Mouse (Mus musculus) gastrocnemius, postnatal 14 days (tissue): Measurements from ENCODE around the gene Crybg1. TPM values are rescaled to one million over a fixed set of nuclear protein-coding genes. Genes with fewer than 3 reads are reported as not detected.

ENCODE experiments used
- DNase-seq: peaks from one replicate; pipeline ENCODE4 v3.0.0; 2021; ENCODE audit warnings: mixed read lengths
- intact Hi-C: fragments of 180-260 bp; cut with DNase I; formaldehyde crosslinking; loops from one replicate; pipeline ENCODE4 v1.15.1; 2025; ENCODE audit warnings: low total_unique reads
- total RNA-seq, 2 experiments: library from RNA; stranded (reverse); gene quantifications; 2 replicates each; pipeline ENCODE4 v1.2.3; 2021

Crybg1 gene
- total RNA-seq, 2 experiments from 2014 or later = 1.6 TPM

DNA sequence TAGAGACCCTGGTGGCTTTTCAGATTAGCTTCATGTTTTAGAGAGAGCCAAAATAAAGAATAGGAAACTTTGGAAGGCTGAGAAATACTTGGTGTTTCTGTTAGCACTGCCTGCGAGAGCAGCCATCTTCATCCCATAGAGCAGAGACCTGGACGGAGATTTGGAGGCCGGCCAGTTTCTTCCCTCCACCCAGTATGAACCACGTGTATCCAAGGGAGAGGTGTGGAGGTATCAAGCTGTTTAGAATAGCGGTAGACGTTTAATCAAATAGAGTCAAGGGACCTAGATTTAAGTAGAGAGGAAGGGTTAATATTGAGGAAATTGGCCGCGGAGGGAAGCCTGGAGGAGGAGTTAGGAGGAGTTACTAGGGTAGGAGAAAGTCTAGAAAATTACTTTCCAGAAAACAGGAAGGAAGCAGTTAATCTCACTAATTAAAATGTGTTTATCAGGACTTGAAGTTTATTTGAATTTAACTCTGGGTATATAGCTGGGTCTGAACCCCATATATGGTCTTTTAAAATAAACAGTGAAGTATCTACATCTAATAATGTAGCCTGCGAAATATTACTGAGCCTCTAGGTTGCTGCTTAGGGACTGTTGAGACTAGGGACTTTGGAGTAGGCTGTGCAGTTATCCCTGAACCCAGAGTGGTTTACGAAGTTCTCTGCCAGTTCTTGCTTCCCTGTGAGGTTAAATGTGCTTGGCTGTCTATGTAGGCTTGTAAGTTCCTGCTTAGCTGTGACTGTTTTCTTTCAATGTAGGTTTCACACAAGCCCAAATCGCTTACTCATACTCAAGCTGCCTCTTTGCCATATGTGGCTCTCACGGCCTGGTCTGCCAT, 238.4 kb downstream of the Crybg1 start:
- no peak for DNase-seq
- intact Hi-C loops = no loop called here

DNA sequence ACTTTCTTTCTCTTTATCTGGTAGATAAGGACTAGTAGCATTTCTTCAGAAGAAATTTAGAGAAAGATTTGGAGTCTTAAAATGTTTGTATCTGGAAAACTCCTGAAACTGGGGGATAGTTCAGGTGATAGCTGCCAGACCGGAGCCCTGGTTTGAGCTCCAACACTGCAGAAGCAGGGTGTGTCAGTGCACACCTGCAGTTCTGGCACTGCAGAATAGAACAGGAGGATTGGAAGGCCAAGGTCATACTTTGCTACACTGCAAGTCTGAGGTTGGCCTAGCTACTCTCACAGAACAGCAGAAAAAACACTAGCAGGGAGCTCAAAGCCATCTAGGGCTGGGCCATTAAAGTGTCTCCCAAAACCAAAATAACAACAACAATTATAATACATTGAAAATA, 244.1 kb downstream of the Crybg1 start:
- DNase-seq = no peak
- intact Hi-C loops = no loop called here

- intact Hi-C loops = no loop called here
- peak; percentile 91 for DNase-seq
Measured at GRCm38 (mm10) chr10:43901578-43902194, 247.0 kb downstream of the Crybg1 start, which contains the start of the genes Qrsl1 and Rtn4ip1. TSS of gene Qrsl1 (minus strand) at chr10:43901745. TSS of gene Rtn4ip1 (plus strand) at chr10:43901807.

- DNase-seq = no peak
- intact Hi-C loops = no loop called here
Measured at GRCm38 (mm10) chr10:43900883-43901570, 247.6 kb downstream of the Crybg1 start.

Other genes with a start within 250 kb of the Crybg1 start
- 10 to 100 TPM; 10.9 to 11.6 TPM for gene Qrsl1, start 247.1 kb downstream of the Crybg1 start, total RNA-seq
- gene Rtn4ip1, start 247.0 kb downstream of the Crybg1 start, total RNA-seq = 10 to 100 TPM; 19.5 to 25.1 TPM
- gene Atg5, start 119.5 kb upstream of the Crybg1 start, total RNA-seq = 10 to 100 TPM in 1 of 2 experiments, 1 to 10 TPM in 1; 9.2 to 10.6 TPM